Mouse (Mus musculus): ENCODE data around the gene Samm50.
"Not testable (repeated sequence)": the region's sequence is repeated elsewhere in the genome, so short reads cannot be mapped to it uniquely, and the experiment has no call there.

Samm50 gene

GRCm38 (mm10) chr15:84192058-84192791, at the start of gene Samm50:
Samm50 (plus strand) TSS chr15:84192241.
- peak; percentile 92 for DNase-seq (ENCODE audit: low read depth, low spot score)

DNA sequence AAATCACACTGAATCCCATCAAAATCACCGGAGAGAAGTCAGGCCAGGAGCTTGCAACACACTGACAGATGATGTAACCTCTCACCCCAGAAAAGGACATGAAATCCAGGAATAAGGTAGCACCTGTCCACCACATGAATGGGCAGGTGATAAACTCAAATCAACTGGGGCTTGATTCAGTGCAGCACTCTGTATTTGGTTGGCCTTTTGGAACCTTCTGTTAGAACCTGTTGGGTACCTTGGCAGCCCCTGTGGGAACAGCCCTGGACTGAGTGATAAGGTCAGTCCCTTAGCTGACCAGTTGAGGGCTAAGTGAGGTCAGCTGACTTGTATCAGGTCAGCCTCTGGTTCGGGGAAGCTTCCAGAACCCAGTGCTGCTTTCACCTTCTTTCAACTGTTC, 35.9 kb upstream of the Samm50 start:
- DNase-seq (ENCODE audit: low read depth, low spot score), result no peak

DNA sequence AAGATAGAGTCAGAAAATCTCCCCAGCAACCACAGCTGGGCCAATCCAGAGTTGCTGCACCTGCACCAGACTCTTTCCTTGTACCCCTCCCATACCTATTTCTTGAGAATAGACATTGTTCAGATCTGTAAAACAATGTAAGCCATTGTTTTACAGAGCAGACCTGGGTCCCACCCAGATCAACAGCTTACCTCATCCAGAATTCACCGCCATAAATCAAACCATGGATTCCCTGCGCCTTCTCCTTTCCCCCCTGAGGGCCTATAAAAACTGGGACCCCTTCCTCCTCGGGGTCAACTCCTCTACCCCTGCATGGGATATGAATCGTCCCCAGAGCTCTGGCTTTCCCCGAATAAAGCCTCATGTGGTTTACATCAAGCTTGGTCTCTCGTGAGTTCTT, 34.5 kb upstream of the Samm50 start:
- DNase-seq (ENCODE audit: low read depth, low spot score), result not testable (repeated sequence)

GRCm38 (mm10) chr15:84161871-84162270, 30.2 kb upstream of the Samm50 start:
- no peak for DNase-seq (ENCODE audit: low read depth, low spot score)

GRCm38 (mm10) chr15:84166818-84167217, 25.2 kb upstream of the Samm50 start:
- no peak for DNase-seq (ENCODE audit: low read depth, low spot score)

- DNase-seq (ENCODE audit: low read depth, low spot score), result peak; percentile 91
These were observed 24.4 kb upstream of the Samm50 start, which contains the start of gene Pnpla3 for GRCm38 (mm10) chr15:84167600-84167999. Pnpla3 (plus strand) TSS chr15:84167837.

GRCm38 (mm10) chr15:84168170-84169161, 23.6 kb upstream of the Samm50 start:
- no peak for DNase-seq (ENCODE audit: low read depth, low spot score)

DNA sequence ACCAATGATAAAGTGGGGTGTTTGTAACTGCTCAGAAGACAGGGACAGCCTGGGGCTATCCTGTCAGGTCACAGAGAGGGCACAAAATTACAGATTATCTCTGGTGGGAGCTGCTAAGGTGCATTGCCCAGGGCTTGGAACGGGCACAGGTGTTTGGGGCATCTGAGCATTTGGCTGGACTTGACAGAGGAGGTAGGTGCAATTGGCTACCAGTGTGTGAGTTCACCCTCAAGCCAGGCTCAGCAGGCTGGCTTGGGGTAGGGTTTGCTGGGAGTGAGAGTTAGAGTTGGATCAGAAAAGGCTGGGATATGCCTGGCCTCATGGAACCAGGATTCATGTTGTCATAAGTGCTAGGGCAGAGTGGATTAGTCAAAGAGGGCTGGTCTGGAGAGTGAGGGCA, 22.5 kb upstream of the Samm50 start:
- DNase-seq (ENCODE audit: low read depth, low spot score), result no peak

DNA sequence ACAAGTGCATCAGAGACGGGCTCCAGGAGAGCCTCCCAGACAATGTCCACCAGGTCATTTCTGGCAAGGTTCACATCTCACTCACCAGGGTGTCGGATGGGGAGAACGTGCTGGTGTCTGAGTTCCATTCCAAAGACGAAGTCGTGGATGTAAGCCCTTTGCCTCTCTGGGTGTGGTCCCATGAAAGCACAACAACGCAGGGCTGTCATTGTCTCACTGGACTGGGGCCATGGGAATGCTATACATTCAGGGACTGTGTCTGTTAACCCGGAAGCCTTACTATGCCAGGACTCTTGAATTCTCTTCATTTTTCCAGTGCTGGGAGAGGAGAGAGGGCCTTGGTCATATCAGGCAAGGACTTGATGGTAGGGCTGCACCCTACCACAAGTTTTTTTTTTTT, 20.9 kb upstream of the Samm50 start:
- DNase-seq (ENCODE audit: low read depth, low spot score), result no peak

- no peak for DNase-seq (ENCODE audit: low read depth, low spot score)
These were observed 13.3 kb upstream of the Samm50 start for GRCm38 (mm10) chr15:84178733-84179132.

GRCm38 (mm10) chr15:84182000-84182399, 10.0 kb upstream of the Samm50 start:
- DNase-seq (ENCODE audit: low read depth, low spot score), result peak; percentile 89

- DNase-seq (ENCODE audit: low read depth, low spot score), result peak; percentile 23
These were observed 8.1 kb upstream of the Samm50 start for GRCm38 (mm10) chr15:84183967-84184366.

- no peak for DNase-seq (ENCODE audit: low read depth, low spot score)
These were observed 5.8 kb upstream of the Samm50 start for GRCm38 (mm10) chr15:84186196-84186595.

GRCm38 (mm10) chr15:84188887-84189530, 3.0 kb upstream of the Samm50 start:
- DNase-seq (ENCODE audit: low read depth, low spot score), result no peak

DNA sequence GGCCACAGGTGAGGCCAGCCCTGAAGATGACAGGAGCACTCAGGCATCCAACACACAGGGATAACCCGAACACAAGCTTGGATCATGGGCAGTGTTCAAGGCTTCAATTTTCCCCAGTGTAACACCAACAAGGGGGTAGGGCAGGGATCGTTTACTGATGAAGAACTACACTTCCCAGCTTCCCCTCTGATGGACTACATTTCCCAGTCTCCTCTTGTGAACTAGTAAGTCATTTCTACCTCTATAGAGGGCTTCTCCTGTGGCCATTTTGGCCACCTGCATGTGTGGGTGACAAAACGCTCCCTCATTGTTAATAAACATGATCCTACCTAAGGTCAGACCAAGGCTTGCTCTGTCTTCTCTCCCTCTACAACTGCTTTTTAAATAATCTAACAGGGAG, 2.2 kb upstream of the Samm50 start:
- no peak for DNase-seq (ENCODE audit: low read depth, low spot score)

- no peak for DNase-seq (ENCODE audit: low read depth, low spot score)
These were observed 350 bp upstream of the Samm50 start for GRCm38 (mm10) chr15:84191724-84192057.

- DNase-seq (ENCODE audit: low read depth, low spot score), result no peak
These were observed 4.6 kb downstream of the Samm50 start for GRCm38 (mm10) chr15:84196486-84197165.

GRCm38 (mm10) chr15:84207327-84207726, 15.3 kb downstream of the Samm50 start:
- DNase-seq (ENCODE audit: low read depth, low spot score), result no peak

DNA sequence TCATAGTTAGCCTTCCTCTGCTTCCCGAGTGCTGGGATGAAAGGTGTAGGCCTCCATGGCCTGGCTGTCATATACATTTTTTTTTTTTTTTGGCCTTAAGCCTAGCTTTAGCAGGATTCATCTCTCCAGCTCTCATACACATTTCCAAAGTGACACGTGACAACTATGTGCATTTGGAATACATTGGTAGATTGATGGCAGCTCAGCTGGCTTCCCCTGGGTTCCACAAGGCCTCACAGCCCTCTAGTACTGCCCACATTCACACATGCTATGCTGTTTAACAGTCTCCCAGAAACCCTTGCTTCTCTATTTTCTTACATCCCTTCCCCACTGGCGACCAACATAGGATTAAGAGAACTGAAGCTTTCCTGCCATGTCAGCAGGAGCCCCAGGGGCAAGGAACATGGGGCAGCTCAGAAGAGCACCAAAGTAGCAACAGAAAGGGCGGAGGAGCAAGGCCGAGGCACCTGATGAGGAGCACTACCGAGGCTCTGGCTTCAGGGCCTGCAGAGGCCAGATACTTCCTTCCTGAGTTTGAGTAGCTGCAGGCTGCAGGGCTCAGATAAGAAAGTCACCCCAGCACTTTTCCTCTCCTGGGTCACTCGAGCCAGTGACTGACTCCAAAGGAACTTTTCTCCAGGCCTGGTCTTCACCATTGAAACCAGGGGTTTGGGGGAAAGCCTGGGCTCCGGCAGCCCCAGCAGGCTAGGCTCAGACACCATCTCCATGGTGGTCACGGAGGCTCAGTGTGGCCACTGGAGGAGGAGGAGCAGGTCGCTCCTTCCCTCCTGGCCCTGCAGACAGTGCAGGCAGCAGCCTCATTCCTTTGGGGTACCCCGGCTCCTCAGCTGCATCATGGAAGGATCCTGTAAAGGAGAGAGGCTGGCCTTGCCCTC, 17.7 kb downstream of the Samm50 start:
- no peak for DNase-seq (ENCODE audit: low read depth, low spot score)

GRCm38 (mm10) chr15:84210461-84210860, 18.4 kb downstream of the Samm50 start:
- no peak for DNase-seq (ENCODE audit: low read depth, low spot score)
